8 mouse cellular contexts compared by ENCODE assay signal in genomic region chr16:22009099-22009584, GRCm38 (mm10). TPM values are rescaled to one million over a fixed set of nuclear protein-coding genes. Genes with fewer than 3 reads are reported as not detected.
A peak's percentile ranks its signal among the peaks of the same experiment; 100 is the strongest.
DNase-seq lines count a peak whose midpoint lies in the region; ATAC-seq and TF ChIP-seq lines count a peak whose summit lies in the region.

TSS of gene Senp2 (plus strand) at chr16:22009484.

- TF ChIP-seq CTCF in cortical plate, adult 2 months (IDR thresholded peaks at IDR 0.05; ENCODE audit: extremely low read depth, insufficient read depth, low read length), result no peak

- H3K27me3 ChIP-seq in megakaryocyte, embryonic 14.5 days (replicated peaks), result peaks cover 4% of the 10 kb centered on the region

- peak within 1 kb of the TSS; percentile 64 for H3K4me3 ChIP-seq in cortical plate, adult 2 months (ENCODE audit: insufficient read depth, low read length)
- peak within 1 kb of the TSS; percentile 98 for H3K4me3 ChIP-seq in megakaryocyte, embryonic 14.5 days (replicated peaks)

- peak; percentile 99 to 100 for DNase-seq in gastrocnemius, adult 8-10 months (ENCODE audit: low spot score in 2 of 2)
- peak; percentile 100 for DNase-seq in hindlimb bud, embryonic 11.5 days (ENCODE audit: extremely low spot score, low read depth, low spot score)
- DNase-seq in left cerebral cortex, adult 8-10 months (ENCODE audit: low spot score in 2 of 2), result peak; percentile 99 to 100
- peak; percentile 100 for DNase-seq in right cerebral cortex, postnatal 10 days (ENCODE audit: low spot score in 2 of 2)
- peak; percentile 99 for DNase-seq in urinary bladder, postnatal 25 days (ENCODE audit: low spot score)

- peak; percentile 64 for TF ChIP-seq POLR2A in cortical plate, adult 2 months (IDR thresholded peaks at IDR 0.05; ENCODE audit: extremely low read depth, insufficient read depth, low read length)

- H3K36me3 ChIP-seq in megakaryocyte, embryonic 14.5 days (replicated peaks; ENCODE audit: low read length), result peaks cover 17% of the 10 kb centered on the region

- peaks cover 1% of the 10 kb centered on the region; the same call in 1 of the 2 replicates for H3K4me1 ChIP-seq in cortical plate, adult 2 months (ENCODE audit: control insufficient read depth, insufficient read depth, low read length)
- H3K4me1 ChIP-seq in megakaryocyte, embryonic 14.5 days, result peaks cover 42% of the 10 kb centered on the region

- no peak within 1 kb of the TSS for H3K27ac ChIP-seq in cortical plate, adult 2 months (ENCODE audit: insufficient read depth, low read length)

- peak; percentile 95 for ATAC-seq in activated CD4-positive, CD25-positive, alpha-beta regulatory T cell, adult 4 months

- H3K9me3 ChIP-seq in megakaryocyte, embryonic 14.5 days, result no peaks in the 10 kb centered on the region

RNA-seq across cellular contexts. Expression of gene Senp2, which starts in this region (rescaled TPM):
- 10 to 100 TPM; 14.9 to 18.8 TPM for polyA plus RNA-seq in activated CD4-positive, CD25-positive, alpha-beta regulatory T cell, adult 4 months (2017; shearing (Covaris generic))
- 61.0 and 63.8 TPM in 2 replicates for polyA plus RNA-seq in cortical plate, adult 2 months (2012; rRNA removed)
- 10 to 100 TPM; 28.7 to 38.5 (median 32.2) TPM for total RNA-seq in gastrocnemius, adult 8-10 months (2022)
- total RNA-seq in left cerebral cortex, adult 8-10 months (2022), result 100 to 1,000 TPM in 1 of 4 experiments, 10 to 100 TPM in 3; 89.7 to 101 (median 95.2) TPM
- polyA plus RNA-seq in megakaryocyte, embryonic 14.5 days (2012; ENCODE audit: insufficient read depth, low replicate concordance), result 1.5 and 2.7 TPM in 2 replicates
